Mouse (Mus musculus) heart, postnatal 25 days (tissue): ENCODE results near the gene Aen. TPM values are rescaled to one million over a fixed set of nuclear protein-coding genes. Genes with fewer than 3 reads are reported as not detected.

ENCODE experiments used
- DNase-seq: peaks from one replicate; pipeline ENCODE4 v3.0.0; 2022; ENCODE audit warnings: low spot score
- intact Hi-C: fragments of 180-260 bp; cut with DNase I; formaldehyde crosslinking; loops from one replicate; pipeline ENCODE4 v1.15.1; 2025
- microRNA-seq: library from miRNA; unstranded; fragments of <30 nt; microRNA quantifications from one replicate; pipeline ENCODE4 v1.2.0, GENCODE M21; 2022
- total RNA-seq, 2 experiments: library from RNA; stranded (reverse); gene quantifications; 2 replicates each; pipeline ENCODE4 v1.2.3; 2021

The Aen gene
- total RNA-seq, 2 experiments from 2014 or later = 33.3 to 35.5 TPM

GRCm38 (mm10) chr7:78924796-78925195 lies 29.1 kb downstream of the Aen start:
- DNase-seq = no peak

GRCm38 (mm10) chr7:78925680-78926079 lies 30.0 kb downstream of the Aen start:
- no peak for DNase-seq
- intact Hi-C loops = loop anchor here (2.0 kb wide), 1 partner anchor 311 kb away; no protein-coding TSS in a partner anchor

More at GRCm38 (mm10) chr7:78924796-78925195, 29.1 kb downstream of the Aen start:
- intact Hi-C loops = loop anchor here (1.0 to 5.0 kb wide), 4 partner anchors 156 to 423 kb away; no protein-coding TSS in a partner anchor

GRCm38 (mm10) chr7:78926156-78926555 lies 30.5 kb downstream of the Aen start:
- no peak for DNase-seq
- intact Hi-C loops = no loop called here

DNA sequence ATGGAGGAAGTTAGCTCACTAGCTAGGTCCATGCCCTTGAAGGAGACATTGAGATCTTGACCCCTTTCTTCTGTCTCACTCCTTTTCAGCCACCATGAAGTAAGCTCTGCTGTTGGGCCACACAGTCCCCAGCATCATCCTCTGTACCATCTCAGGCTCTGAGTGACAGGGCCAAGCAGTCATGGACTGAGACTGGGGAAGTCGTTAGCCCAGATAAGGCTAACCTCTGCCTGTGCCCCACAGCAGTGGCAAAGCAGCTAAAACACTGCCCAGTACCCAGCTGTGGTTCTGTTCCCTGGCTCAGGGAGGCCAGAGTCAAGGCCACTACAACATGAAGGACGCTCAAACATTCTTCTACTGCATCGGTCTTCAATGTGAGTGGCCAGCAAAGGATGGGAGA lies 31.6 kb downstream of the Aen start:
- intact Hi-C loops = no loop called here
- DNase-seq = no peak

GRCm38 (mm10) chr7:78938957-78939602 lies 43.4 kb downstream of the Aen start:
- DNase-seq = no peak
- intact Hi-C loops = no loop called here

- intact Hi-C loops = no loop called here
- no peak for DNase-seq
Measured at GRCm38 (mm10) chr7:78940971-78941370, 45.3 kb downstream of the Aen start.

- DNase-seq = no peak
- intact Hi-C loops = no loop called here
Measured at GRCm38 (mm10) chr7:78942544-78942943, 46.9 kb downstream of the Aen start.

DNA sequence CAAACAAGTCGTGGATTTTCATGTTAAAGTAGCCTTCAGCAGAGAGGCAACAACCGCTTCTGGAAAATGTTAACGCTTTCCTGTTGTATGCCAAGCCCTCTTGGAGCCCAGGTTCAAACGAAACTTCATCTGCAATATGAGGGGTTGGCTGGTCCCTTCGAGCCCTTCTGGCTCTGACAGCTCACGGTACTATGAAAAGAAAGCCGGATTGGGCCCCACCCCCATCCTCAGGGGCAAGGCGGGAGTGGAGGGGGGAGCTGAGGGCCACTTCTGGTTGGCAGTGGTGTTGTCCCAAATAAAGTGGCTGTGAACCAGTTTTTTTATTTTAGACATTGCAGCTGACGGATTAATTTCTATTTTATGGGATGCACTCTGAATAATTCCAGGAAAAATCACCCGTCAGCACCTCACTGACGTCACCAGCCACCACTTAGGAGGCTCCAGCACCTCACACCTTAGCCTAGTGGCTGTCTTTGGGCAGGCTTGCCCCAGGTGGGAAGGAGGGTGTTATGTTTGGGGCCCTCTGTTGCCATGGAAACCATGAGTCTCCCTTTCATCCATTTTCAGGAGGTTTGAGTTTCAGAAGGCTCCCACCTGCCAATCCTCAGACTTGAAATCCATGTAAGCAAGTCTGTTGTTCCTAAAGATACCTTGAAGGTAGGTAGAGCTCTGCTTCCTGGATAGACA lies 58.4 kb downstream of the Aen start:
- no peak for DNase-seq
- intact Hi-C loops = no loop called here

GRCm38 (mm10) chr7:78954619-78955018 lies 59.0 kb downstream of the Aen start:
- intact Hi-C loops = no loop called here
- DNase-seq = no peak

DNA sequence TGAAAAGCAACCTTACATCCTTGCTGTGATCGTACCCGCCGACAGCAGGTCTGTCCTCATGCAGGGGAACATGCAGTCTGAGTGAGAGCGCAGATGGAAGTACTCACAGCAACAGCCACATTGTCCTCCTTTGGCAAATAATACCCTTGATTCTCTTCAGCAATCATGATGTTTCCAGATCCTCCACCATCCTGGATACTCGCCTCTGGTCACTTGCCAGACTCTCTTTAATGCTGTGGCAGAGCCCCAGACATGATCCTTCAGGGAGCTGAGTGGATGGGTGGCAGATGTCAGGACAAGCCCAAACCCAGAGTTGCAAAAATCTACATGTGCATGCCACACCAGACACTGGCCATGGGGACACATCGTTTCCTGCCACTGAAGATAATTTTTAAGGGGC lies 59.4 kb downstream of the Aen start:
- intact Hi-C loops = no loop called here
- DNase-seq = no peak

- DNase-seq = no peak
- intact Hi-C loops = no loop called here
Measured at GRCm38 (mm10) chr7:78958499-78959073, 62.9 kb downstream of the Aen start.

Small RNAs within 50 kb of the gene (microRNA-seq; reads per million reads assigned to microRNA genes)
- gene Mir7-2 = 5.3 reads per million, percentile 14 among the genes with 10 or more reads in this experiment

Other genes with a start within 250 kb of the Aen start
- 1 to 10 TPM; 1.6 to 1.9 TPM for gene Ntrk3, start 157.8 kb upstream of the Aen start, total RNA-seq
- gene Mrps11, start 112.7 kb upstream of the Aen start, total RNA-seq = 10 to 100 TPM; 47.3 to 48.0 TPM
- gene Mrpl46, start 112.3 kb upstream of the Aen start, total RNA-seq = 10 to 100 TPM; 53.9 to 54.8 TPM
- 10 to 100 TPM; 12.1 to 13.9 TPM for gene Det1, start 48.6 kb upstream of the Aen start, total RNA-seq
- gene Isg20, start 17.6 kb downstream of the Aen start, total RNA-seq = 10 to 100 TPM; 11.8 to 16.4 TPM
- gene Acan, start 157.6 kb downstream of the Aen start, total RNA-seq = under 1 TPM; 0.20 to 0.29 TPM
- under 1 TPM; 0.20 to 0.31 TPM for gene Hapln3, start 235.2 kb downstream of the Aen start, total RNA-seq